In genomic region chr12:79612334-79613060, GRCm38 (mm10) we compare ENCODE assay signal across 8 mouse cellular contexts.
DNase-seq lines count a peak whose midpoint lies in the region; ATAC-seq and TF ChIP-seq lines count a peak whose summit lies in the region.

No protein-coding gene starts in this region.

- peak; percentile 97 for TF ChIP-seq CTCF in layer of hippocampus, adult 2 months (conservative IDR thresholded peaks at IDR 0.05)
- peak; percentile 100 for TF ChIP-seq CTCF in lung, embryonic 14.5 days (IDR thresholded peaks at IDR 0.05; ENCODE audit: low read depth)
- peak; percentile 68 for TF ChIP-seq CTCF in olfactory bulb, adult 2 months (IDR thresholded peaks at IDR 0.05; ENCODE audit: insufficient read depth, low read depth, low read length)
- peak; percentile 88 for TF ChIP-seq CTCF in thymus, adult 2 months (IDR thresholded peaks at IDR 0.05; ENCODE audit: borderline replicate concordance, control insufficient read depth, extremely low read depth, insufficient read depth, low read length, poor library complexity)

- H3K9me3 ChIP-seq in ES-E14 (ENCODE audit: control insufficient read depth, insufficient read depth, low read depth, low read length), result no peaks in the 10 kb centered on the region
- no peaks in the 10 kb centered on the region for H3K9me3 ChIP-seq in forebrain, embryonic 15.5 days
- no peaks in the 10 kb centered on the region for H3K9me3 ChIP-seq in lung, embryonic 14.5 days (ENCODE audit: low read depth, low read length)

- in situ Hi-C loops in ES-E14 (cut with MboI; ENCODE audit: low sequenced_read_pairs in 2 of 2, unreplicated experiment in 2 of 2), result loop anchor here in 1 of 2 experiments (25.0 kb wide), 1 partner anchor 525 kb away; no protein-coding TSS in a partner anchor

- DNase-seq in ES-E14 (ENCODE audit: low read depth, low spot score), result peak; percentile 73
- DNase-seq in cerebellum, adult 11-12 months, result peak; percentile 92
- DNase-seq in heart, postnatal 36 days, result peak; percentile 87 to 88
- DNase-seq in layer of hippocampus, adult 2 months (ENCODE audit: low spot score in 2 of 2), result peak; percentile 82 to 85
- DNase-seq in lung, embryonic 14.5 days, result peak; percentile 97
- DNase-seq in thymus, adult 2 months, result peak; percentile 78

- intact Hi-C loops in heart, postnatal 36 days (cut with DNase I), result loop anchor here (1.0 to 5.0 kb wide), 6 partner anchors 225 to 520 kb away; partner anchors contain the start of gene Zfp36l1

- no peaks in the 10 kb centered on the region for H3K36me3 ChIP-seq in ES-E14 (ENCODE audit: control insufficient read depth, insufficient read depth, low read length, poor library complexity, severe bottlenecking)
- no peaks in the 10 kb centered on the region for H3K36me3 ChIP-seq in forebrain, embryonic 15.5 days
- H3K36me3 ChIP-seq in lung, embryonic 14.5 days (ENCODE audit: insufficient read depth), result no peaks in the 10 kb centered on the region
- no peaks in the 10 kb centered on the region for H3K36me3 ChIP-seq in thymus, adult 2 months (ENCODE audit: control insufficient read depth, insufficient read depth, low read length)

- TF ChIP-seq POLR2A in olfactory bulb, adult 2 months (IDR thresholded peaks at IDR 0.05; ENCODE audit: insufficient read depth, low read depth, low read length), result no peak
- TF ChIP-seq POLR2A in thymus, adult 2 months (IDR thresholded peaks at IDR 0.05; ENCODE audit: control insufficient read depth, extremely low read depth, insufficient read depth, low read length, poor library complexity), result no peak

- H3K4me2 ChIP-seq in forebrain, embryonic 15.5 days (replicated peaks), result no peak overlapping the region
- H3K4me2 ChIP-seq in lung, embryonic 14.5 days, result peak overlapping the region; percentile 1; the same call in 1 of the 2 replicates

- no peaks in the 10 kb centered on the region for H3K27me3 ChIP-seq in forebrain, embryonic 15.5 days
- H3K27me3 ChIP-seq in lung, embryonic 14.5 days (ENCODE audit: insufficient read depth, low read length), result no peaks in the 10 kb centered on the region
- no peaks in the 10 kb centered on the region for H3K27me3 ChIP-seq in thymus, adult 2 months (ENCODE audit: control insufficient read depth, insufficient read depth, low read length)

- ATAC-seq in forebrain, embryonic 15.5 days (replicated peaks), result peak; percentile 94
- peak; percentile 89 for ATAC-seq in lung, embryonic 14.5 days (ENCODE audit: insufficient read depth)

- H3K4me3 ChIP-seq in ES-E14 (ENCODE audit: insufficient read depth in 1 of 2, low read depth in 1 of 2, low read length in 2 of 2, poor library complexity in 1 of 2, severe bottlenecking in 1 of 2), result peak overlapping the region; percentile 15 to 49; a peak in 3 of 4 replicates
- no peak overlapping the region for H3K4me3 ChIP-seq in forebrain, embryonic 15.5 days
- H3K4me3 ChIP-seq in layer of hippocampus, adult 2 months, result no peak overlapping the region
- H3K4me3 ChIP-seq in lung, embryonic 14.5 days (ENCODE audit: low read depth, low read length), result no peak overlapping the region
- no peak overlapping the region for H3K4me3 ChIP-seq in olfactory bulb, adult 2 months (ENCODE audit: insufficient read depth, low read depth, low read length)
- H3K4me3 ChIP-seq in thymus, adult 2 months (ENCODE audit: control insufficient read depth, insufficient read depth, low read length), result no peak overlapping the region

- H3K4me1 ChIP-seq in ES-E14 (ENCODE audit: control insufficient read depth in 2 of 2, insufficient read depth in 2 of 2, low read length in 2 of 2, poor library complexity in 1 of 2), result no peaks in the 10 kb centered on the region
- peaks cover 28% of the 10 kb centered on the region for H3K4me1 ChIP-seq in forebrain, embryonic 15.5 days
- peaks cover 46% of the 10 kb centered on the region for H3K4me1 ChIP-seq in lung, embryonic 14.5 days (ENCODE audit: insufficient read depth)
- no peaks in the 10 kb centered on the region for H3K4me1 ChIP-seq in olfactory bulb, adult 2 months (ENCODE audit: control insufficient read depth, insufficient read depth, low read length)
- peaks cover 2% of the 10 kb centered on the region; the same call in 1 of the 2 replicates for H3K4me1 ChIP-seq in thymus, adult 2 months (replicated peaks; ENCODE audit: control insufficient read depth, insufficient read depth, low read length)

- 40% methylated on average over 14 of the region's 14 CpGs for WGBS in forebrain, embryonic 15.5 days
- 35% methylated on average over 14 of the region's 14 CpGs for WGBS in lung, embryonic 14.5 days
- 58% methylated on average over 14 of the region's 14 CpGs for WGBS in olfactory bulb, adult 2 months
- 58% methylated on average over 14 of the region's 14 CpGs for WGBS in thymus, adult 2 months

- no peak overlapping the region for H3K27ac ChIP-seq in ES-E14 (ENCODE audit: insufficient read depth, low read depth, low read length, poor library complexity, severe bottlenecking)
- H3K27ac ChIP-seq in forebrain, embryonic 15.5 days (replicated peaks), result peak overlapping the region; percentile 77
- H3K27ac ChIP-seq in layer of hippocampus, adult 2 months, result peak overlapping the region; percentile 28
- peak overlapping the region; percentile 84 for H3K27ac ChIP-seq in lung, embryonic 14.5 days (ENCODE audit: low read depth)
- no peak overlapping the region for H3K27ac ChIP-seq in olfactory bulb, adult 2 months (ENCODE audit: insufficient read depth, low read depth, low read length)
- no peak overlapping the region for H3K27ac ChIP-seq in thymus, adult 2 months (ENCODE audit: control insufficient read depth, insufficient read depth, low read length)

- peak overlapping the region; percentile 39; the same call in 1 of the 2 replicates for H3K9ac ChIP-seq in ES-E14 (ENCODE audit: insufficient read depth, low read depth, low read length, poor library complexity, severe bottlenecking)
- no peak overlapping the region for H3K9ac ChIP-seq in forebrain, embryonic 15.5 days (replicated peaks)
- H3K9ac ChIP-seq in lung, embryonic 14.5 days, result no peak overlapping the region

TF ChIP-seq in ES-E14, 5 proteins besides CTCF, POLR2A, EP300 and RAD21:
- TF ChIP-seq ZC3H11A (IDR thresholded peaks at IDR 0.05; ENCODE audit: borderline replicate concordance, low read depth, low read length) (peak; percentile 99), ZNF384 (IDR thresholded peaks at IDR 0.05; ENCODE audit: low read depth, low read length) (no peak)

Comparison
In these comparisons a context has a peak if more than half of its experiments do, and no peak if none do; other contexts are left out.
1. H3K27ac ChIP-seq: peak in forebrain, embryonic 15.5 days (single experiment), layer of hippocampus, adult 2 months (single experiment) and lung, embryonic 14.5 days (single experiment); none in ES-E14 (single experiment), olfactory bulb, adult 2 months (single experiment) and thymus, adult 2 months (single experiment).
2. H3K4me3 ChIP-seq: peak in ES-E14 (2 of 2); none in forebrain, embryonic 15.5 days (single experiment), layer of hippocampus, adult 2 months (single experiment), lung, embryonic 14.5 days (single experiment), olfactory bulb, adult 2 months (single experiment) and thymus, adult 2 months (single experiment).
3. Peak in every context shown above with its lines, with median percentiles within 50 percentile points of each other: DNase-seq and CTCF ChIP-seq.